Mouse (Mus musculus): ENCODE data around the gene 1700113H08Rik. TPM values are rescaled to one million over a fixed set of nuclear protein-coding genes. Genes with fewer than 3 reads are reported as not detected.

The 1700113H08Rik gene
- polyA plus RNA-seq, 1 experiment from 2014 or later: 0.34 TPM

DNA sequence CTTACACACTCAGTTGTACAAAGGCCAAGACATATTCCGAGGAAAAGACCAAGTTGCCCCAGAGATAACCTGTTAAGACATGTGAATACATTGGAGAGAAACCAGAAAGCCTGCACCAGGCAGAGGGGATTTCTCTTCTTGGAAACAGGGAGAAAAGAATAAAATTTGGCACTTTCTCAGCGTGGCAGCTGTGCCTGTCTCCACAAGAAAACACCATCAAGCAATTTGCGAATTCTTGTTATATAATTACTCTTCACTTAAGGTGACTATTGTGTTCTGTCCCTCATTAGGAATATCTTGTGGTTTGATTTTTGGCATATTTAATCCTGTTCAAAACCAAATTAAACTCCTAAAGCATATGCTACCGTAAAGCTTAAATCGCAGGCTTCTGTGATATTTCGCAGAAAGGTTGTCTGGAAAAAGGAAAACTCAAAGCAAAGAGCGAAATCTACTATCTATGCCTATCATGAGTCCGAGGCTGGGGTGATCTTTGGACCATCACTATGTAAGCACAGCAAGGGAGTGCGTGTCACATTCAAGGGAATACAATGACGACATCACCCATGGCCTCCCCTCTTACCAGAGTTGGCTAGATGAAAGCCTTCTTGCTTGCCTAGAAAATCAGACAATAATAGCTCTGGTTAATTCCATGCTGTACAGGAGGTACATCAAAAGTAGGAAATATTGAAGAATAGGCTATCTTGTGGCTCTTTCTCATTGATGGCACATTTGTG is 51.4 kb downstream of the 1700113H08Rik start:
- Histone ChIP-seq H3K4me2 (ENCODE audit: low read depth) (no peak overlapping the region), H3K9me3 (ENCODE audit: control insufficient read depth, low read length) (no peaks in the 10 kb centered on the region), H3K4me1 (ENCODE audit: control insufficient read depth, insufficient read depth, low read length) (no peaks in the 10 kb centered on the region), H3K27me3 (ENCODE audit: control insufficient read depth, insufficient read depth, low read length) (no peaks in the 10 kb centered on the region), H3K4me3 (ENCODE audit: low read depth, low read length) (no peak overlapping the region), H3K27ac (ENCODE audit: low read depth, low read length) (no peak overlapping the region), H3K36me3 (ENCODE audit: control insufficient read depth, insufficient read depth, low read length) (no peaks in the 10 kb centered on the region), H3K9ac (ENCODE audit: low read length) (no peak overlapping the region)
- no peak for DNase-seq (ENCODE audit: low spot score)
- ATAC-seq (ENCODE audit: insufficient read depth, low FRiP score, low TSS enrichment): no peak
- WGBS: 86% methylated on average over 10 of the region's 10 CpGs

DNA sequence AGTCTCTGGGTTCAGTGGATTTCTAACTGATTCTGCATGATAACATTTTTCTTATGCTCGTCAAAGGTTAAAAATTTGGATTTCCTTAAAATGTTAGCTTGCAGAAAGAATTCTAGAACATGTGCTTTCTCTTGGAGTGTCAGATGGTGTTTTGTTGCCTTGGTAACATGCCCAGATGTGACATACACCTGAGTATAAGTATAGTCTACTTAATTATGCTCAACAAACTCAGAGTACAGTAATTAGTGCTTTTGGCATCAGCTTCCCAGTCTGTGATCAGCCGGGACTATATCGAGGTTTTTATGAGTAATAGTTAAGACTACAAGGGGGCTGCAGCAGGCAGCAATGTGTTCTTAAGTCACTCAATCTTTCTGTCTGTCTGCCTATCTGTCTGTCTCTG is 53.1 kb downstream of the 1700113H08Rik start:
- WGBS: 85% methylated on average over 3 of the region's 3 CpGs
- H3K4me1 ChIP-seq (ENCODE audit: control insufficient read depth, insufficient read depth, low read length): no peaks in the 10 kb centered on the region
- no peaks in the 10 kb centered on the region for H3K36me3 ChIP-seq (ENCODE audit: control insufficient read depth, insufficient read depth, low read length)
- no peaks in the 10 kb centered on the region for H3K27me3 ChIP-seq (ENCODE audit: control insufficient read depth, insufficient read depth, low read length)
- DNase-seq (ENCODE audit: low spot score): no peak
- no peak overlapping the region for H3K27ac ChIP-seq (ENCODE audit: low read depth, low read length)
- H3K4me2 ChIP-seq (ENCODE audit: low read depth): no peak overlapping the region
- no peak overlapping the region for H3K9ac ChIP-seq (ENCODE audit: low read length)
- ATAC-seq (ENCODE audit: insufficient read depth, low FRiP score, low TSS enrichment): no peak
- H3K4me3 ChIP-seq (ENCODE audit: low read depth, low read length): no peak overlapping the region
- H3K9me3 ChIP-seq (ENCODE audit: control insufficient read depth, low read length): no peaks in the 10 kb centered on the region

- WGBS: 87% methylated on average over 5 of the region's 5 CpGs
Observed at GRCm38 (mm10) chr10:87125094-87125493, 67.2 kb downstream of the 1700113H08Rik start.

DNA sequence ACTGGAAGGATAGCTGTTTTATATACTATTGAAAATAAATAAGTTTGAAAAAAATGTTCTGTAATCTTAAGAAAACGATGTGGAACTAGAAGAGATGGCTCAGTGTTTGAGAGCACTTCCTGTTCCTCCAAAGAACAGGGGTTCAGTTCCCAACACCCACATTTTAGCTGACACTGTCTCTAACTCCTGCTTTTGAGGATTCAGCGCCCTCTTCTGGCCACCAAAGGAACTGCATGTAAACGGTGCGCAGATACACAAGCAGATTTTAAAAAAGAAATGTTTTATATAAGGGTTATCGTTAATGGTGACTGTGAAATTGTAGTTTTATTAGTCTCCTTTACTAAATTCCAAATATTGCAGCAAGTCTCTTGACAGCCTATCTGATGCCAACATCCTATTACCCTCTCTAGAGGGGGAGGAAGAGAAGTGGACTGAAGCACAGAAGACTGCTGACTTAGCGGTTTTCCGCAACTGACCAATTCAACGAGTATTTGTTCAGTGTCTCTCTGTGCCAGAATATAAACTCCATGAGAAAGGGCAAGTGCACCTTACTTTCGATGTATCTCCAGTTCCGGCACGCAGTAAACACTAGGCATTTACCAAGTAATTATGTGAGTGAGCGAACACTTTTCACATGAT is 68.5 kb downstream of the 1700113H08Rik start:
- DNase-seq (ENCODE audit: low spot score) (no peak), ATAC-seq (ENCODE audit: insufficient read depth, low FRiP score, low TSS enrichment) (no peak)
- H3K36me3 ChIP-seq (ENCODE audit: control insufficient read depth, insufficient read depth, low read length): no peaks in the 10 kb centered on the region
- no peak overlapping the region for H3K9ac ChIP-seq (ENCODE audit: low read length)
- WGBS: 85% methylated on average over 12 of the region's 12 CpGs
- no peaks in the 10 kb centered on the region; the same call in 1 of the 2 replicates for H3K9me3 ChIP-seq (ENCODE audit: control insufficient read depth, low read length)
- H3K27me3 ChIP-seq (ENCODE audit: control insufficient read depth, insufficient read depth, low read length): no peaks in the 10 kb centered on the region
- no peak overlapping the region for H3K4me2 ChIP-seq (ENCODE audit: low read depth)
- no peaks in the 10 kb centered on the region for H3K4me1 ChIP-seq (ENCODE audit: control insufficient read depth, insufficient read depth, low read length)
- no peak overlapping the region for H3K27ac ChIP-seq (ENCODE audit: low read depth, low read length)
- no peak overlapping the region for H3K4me3 ChIP-seq (ENCODE audit: low read depth, low read length)

More at GRCm38 (mm10) chr10:87125094-87125493, 67.2 kb downstream of the 1700113H08Rik start:
- DNase-seq (ENCODE audit: low spot score) (no peak), ATAC-seq (ENCODE audit: insufficient read depth, low FRiP score, low TSS enrichment) (no peak)
- Histone ChIP-seq H3K27me3 (ENCODE audit: control insufficient read depth, insufficient read depth, low read length) (no peaks in the 10 kb centered on the region), H3K36me3 (ENCODE audit: control insufficient read depth, insufficient read depth, low read length) (no peaks in the 10 kb centered on the region), H3K4me2 (ENCODE audit: low read depth) (no peak overlapping the region), H3K9me3 (ENCODE audit: control insufficient read depth, low read length) (no peaks in the 10 kb centered on the region; the same call in 1 of the 2 replicates), H3K4me3 (ENCODE audit: low read depth, low read length) (no peak overlapping the region), H3K27ac (ENCODE audit: low read depth, low read length) (no peak overlapping the region), H3K9ac (ENCODE audit: low read length) (no peak overlapping the region), H3K4me1 (ENCODE audit: control insufficient read depth, insufficient read depth, low read length) (no peaks in the 10 kb centered on the region)

DNA sequence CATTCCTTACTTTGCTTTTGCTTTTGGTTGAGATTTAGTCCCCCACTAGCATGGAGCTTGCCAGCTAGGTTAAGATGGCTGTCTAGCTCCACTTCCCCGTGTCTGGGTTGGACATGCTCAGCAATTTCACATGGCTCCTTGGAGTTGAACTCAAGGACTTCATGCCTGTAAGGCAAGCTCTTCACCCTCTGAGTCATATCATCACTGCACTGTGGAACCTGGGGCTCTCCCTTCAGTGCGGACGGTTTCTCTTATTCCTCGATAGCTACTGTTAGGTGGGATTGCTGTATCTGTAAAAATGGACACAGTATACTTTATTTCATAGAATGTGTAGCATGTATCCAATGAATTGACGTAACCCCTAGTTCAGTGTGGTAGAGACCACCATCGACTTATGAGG is 93.2 kb downstream of the 1700113H08Rik start:
- 97% methylated on average over 6 of the region's 6 CpGs for WGBS
- H3K9ac ChIP-seq (ENCODE audit: low read length): no peak overlapping the region
- no peaks in the 10 kb centered on the region for H3K36me3 ChIP-seq (ENCODE audit: control insufficient read depth, insufficient read depth, low read length)
- DNase-seq (ENCODE audit: low spot score): no peak
- ATAC-seq (ENCODE audit: insufficient read depth, low FRiP score, low TSS enrichment): no peak
- no peak overlapping the region for H3K4me3 ChIP-seq (ENCODE audit: low read depth, low read length)
- no peak overlapping the region for H3K4me2 ChIP-seq (ENCODE audit: low read depth)
- no peaks in the 10 kb centered on the region for H3K9me3 ChIP-seq (ENCODE audit: control insufficient read depth, low read length)
- H3K4me1 ChIP-seq (ENCODE audit: control insufficient read depth, insufficient read depth, low read length): no peaks in the 10 kb centered on the region
- no peaks in the 10 kb centered on the region for H3K27me3 ChIP-seq (ENCODE audit: control insufficient read depth, insufficient read depth, low read length)
- H3K27ac ChIP-seq (ENCODE audit: low read depth, low read length): no peak overlapping the region

- Histone ChIP-seq H3K4me1 (ENCODE audit: control insufficient read depth, insufficient read depth, low read length) (no peaks in the 10 kb centered on the region), H3K9ac (ENCODE audit: low read length) (no peak overlapping the region), H3K27ac (ENCODE audit: low read depth, low read length) (no peak overlapping the region), H3K4me3 (ENCODE audit: low read depth, low read length) (no peak overlapping the region), H3K36me3 (ENCODE audit: control insufficient read depth, insufficient read depth, low read length) (no peaks in the 10 kb centered on the region), H3K27me3 (ENCODE audit: control insufficient read depth, insufficient read depth, low read length) (no peaks in the 10 kb centered on the region), H3K9me3 (ENCODE audit: control insufficient read depth, low read length) (no peaks in the 10 kb centered on the region), H3K4me2 (ENCODE audit: low read depth) (no peak overlapping the region)
- DNase-seq (ENCODE audit: low spot score): no peak
- 85% methylated on average over 14 of the region's 14 CpGs for WGBS
- no peak for ATAC-seq (ENCODE audit: insufficient read depth, low FRiP score, low TSS enrichment)
Observed at GRCm38 (mm10) chr10:87153731-87154505, 96.1 kb downstream of the 1700113H08Rik start.

GRCm38 (mm10) chr10:87159781-87160180 is 101.9 kb downstream of the 1700113H08Rik start:
- Histone ChIP-seq H3K9me3 (ENCODE audit: control insufficient read depth, low read length) (no peaks in the 10 kb centered on the region), H3K4me1 (ENCODE audit: control insufficient read depth, insufficient read depth, low read length) (no peaks in the 10 kb centered on the region), H3K27ac (ENCODE audit: low read depth, low read length) (no peak overlapping the region), H3K4me2 (ENCODE audit: low read depth) (no peak overlapping the region), H3K27me3 (ENCODE audit: control insufficient read depth, insufficient read depth, low read length) (no peaks in the 10 kb centered on the region), H3K9ac (ENCODE audit: low read length) (no peak overlapping the region), H3K36me3 (ENCODE audit: control insufficient read depth, insufficient read depth, low read length) (no peaks in the 10 kb centered on the region), H3K4me3 (ENCODE audit: low read depth, low read length) (no peak overlapping the region)
- DNase-seq (ENCODE audit: low spot score) (no peak), ATAC-seq (ENCODE audit: insufficient read depth, low FRiP score, low TSS enrichment) (no peak)
- 88% methylated on average over 9 of the region's 9 CpGs for WGBS

DNA sequence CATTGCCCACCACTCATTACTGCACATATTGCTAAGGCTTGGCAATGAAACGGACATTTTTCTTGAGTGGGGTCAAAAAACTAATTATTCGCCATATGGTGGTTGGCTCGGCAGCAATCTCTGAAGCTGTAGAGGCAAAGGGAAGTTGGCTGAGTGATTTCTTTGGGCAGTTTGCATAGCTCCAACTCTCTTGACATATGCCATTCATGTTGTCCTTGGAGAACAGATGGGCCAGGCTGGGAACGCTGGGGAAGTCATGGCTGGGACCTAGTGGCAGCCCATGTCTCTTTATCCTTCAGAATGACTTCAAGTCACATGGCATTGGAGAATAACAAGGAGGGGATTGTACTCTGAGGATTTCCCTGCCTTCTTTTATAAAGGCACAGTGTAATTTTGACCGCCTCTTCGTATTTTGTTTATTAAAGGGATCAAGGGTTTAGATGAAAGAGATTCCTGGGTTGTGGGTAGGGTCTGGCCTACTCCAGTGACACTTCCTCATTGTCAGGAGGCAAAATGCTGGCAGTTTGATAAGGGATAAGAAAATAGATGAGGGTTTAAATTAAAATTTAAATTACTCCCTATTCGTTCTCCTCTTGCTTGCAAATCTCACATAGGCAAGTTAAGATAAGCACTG is 138.4 kb downstream of the 1700113H08Rik start:
- no peaks in the 10 kb centered on the region for H3K36me3 ChIP-seq (ENCODE audit: control insufficient read depth, insufficient read depth, low read length)
- ATAC-seq (ENCODE audit: insufficient read depth, low FRiP score, low TSS enrichment) (no peak), DNase-seq (ENCODE audit: low spot score) (peak; percentile 18)
- H3K4me3 ChIP-seq (ENCODE audit: low read depth, low read length): no peak overlapping the region
- H3K4me1 ChIP-seq (ENCODE audit: control insufficient read depth, insufficient read depth, low read length): no peaks in the 10 kb centered on the region
- no peaks in the 10 kb centered on the region for H3K9me3 ChIP-seq (ENCODE audit: control insufficient read depth, low read length)
- no peak overlapping the region for H3K9ac ChIP-seq (ENCODE audit: low read length)
- 67% methylated on average over 7 of the region's 7 CpGs for WGBS
- no peak overlapping the region for H3K4me2 ChIP-seq (ENCODE audit: low read depth)
- no peak overlapping the region for H3K27ac ChIP-seq (ENCODE audit: low read depth, low read length)
- H3K27me3 ChIP-seq (ENCODE audit: control insufficient read depth, insufficient read depth, low read length): no peaks in the 10 kb centered on the region

Data from neural tube, embryonic 11.5 days (tissue).